Mouse (Mus musculus) Patski (cell line): Measurements from ENCODE around the gene Pdzrn3. TPM values are rescaled to one million over a fixed set of nuclear protein-coding genes. Genes with fewer than 3 reads are reported as not detected.

Source experiments
- ATAC-seq: fragments of 100-300 bp; one replicate; pipeline ENCODE4 v1.8.0; 2021
- CTCF ChIA-PET: fragments of 350-600 bp; sonication (Branson Sonifier 250); formaldehyde crosslinking; loops from one replicate; lab custom pipeline; 2022; ENCODE audit warnings: inconsistent platforms; lab: Charles Lee
- POLR2A ChIA-PET: fragments of 350-600 bp; sonication (Branson Sonifier 250); formaldehyde crosslinking; loops from one replicate; lab custom pipeline; 2022; ENCODE audit warnings: antibody characterized with exemption, inconsistent platforms; lab: Charles Lee
- DNase-seq: peaks from one replicate; pipeline ENCODE4 v3.0.0-alpha.2; 2011; ENCODE audit warnings: low read depth, low spot score
- H3K27me3 ChIP-seq: fragments of 371-371 bp; one replicate; pipeline ENCODE4 v1.5.1; 2021
- CTCF ChIP-seq: fragments of 100-300 bp; IDR thresholded peaks from one replicate; pipeline ENCODE4 v1.5.1; 2021
- in situ Hi-C: fragments of 300-500 bp; cut with MboI; formaldehyde crosslinking; loops from 3 replicates; pipeline ENCODE4 v1.11.1; 2018; ENCODE audit warnings: low pct_unique_long_range_greater_than_20kb, mixed read lengths
- polyA plus RNA-seq: library from polyadenylated mRNA; unstranded; gene quantifications from one replicate; pipeline ENCODE4 v1.2.3, GENCODE M21; 2021

Pdzrn3 gene
- polyA plus RNA-seq, 1 experiment from 2014 or later = 10.1 TPM

DNA sequence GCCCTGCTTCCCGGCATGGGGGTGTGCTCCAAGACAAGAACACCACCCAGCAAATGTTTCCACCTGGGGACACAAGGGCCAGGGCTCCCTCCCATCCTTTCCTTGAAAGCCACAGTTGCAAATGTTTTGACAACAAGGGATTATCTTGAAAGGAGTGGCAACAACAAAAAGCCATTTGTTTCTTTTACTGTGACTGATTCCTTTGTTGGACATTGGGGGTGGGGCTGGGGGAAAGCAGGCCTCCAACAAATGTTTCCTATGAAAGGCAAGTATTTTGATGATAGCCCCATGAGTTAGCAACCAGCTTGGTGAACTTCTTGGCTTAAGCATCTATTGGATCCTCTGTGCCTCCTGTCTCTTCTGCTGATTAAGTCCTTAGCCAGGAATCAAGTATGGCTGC lies 109.4 kb downstream of the Pdzrn3 start:
- ChIA-PET POLR2A (no interaction called here), CTCF (interaction anchor here (3.4 kb wide), 1 partner anchor 266 kb away, joined by 23 read pairs; no protein-coding TSS in a partner anchor)
- in situ Hi-C loops = loop anchor here (5.0 kb wide), 1 partner anchor 264 kb away; no protein-coding TSS in a partner anchor
- TF ChIP-seq CTCF = no peak
- ATAC-seq (no peak), DNase-seq (no peak)
- H3K27me3 ChIP-seq = no peaks in the 10 kb centered on the region

DNA sequence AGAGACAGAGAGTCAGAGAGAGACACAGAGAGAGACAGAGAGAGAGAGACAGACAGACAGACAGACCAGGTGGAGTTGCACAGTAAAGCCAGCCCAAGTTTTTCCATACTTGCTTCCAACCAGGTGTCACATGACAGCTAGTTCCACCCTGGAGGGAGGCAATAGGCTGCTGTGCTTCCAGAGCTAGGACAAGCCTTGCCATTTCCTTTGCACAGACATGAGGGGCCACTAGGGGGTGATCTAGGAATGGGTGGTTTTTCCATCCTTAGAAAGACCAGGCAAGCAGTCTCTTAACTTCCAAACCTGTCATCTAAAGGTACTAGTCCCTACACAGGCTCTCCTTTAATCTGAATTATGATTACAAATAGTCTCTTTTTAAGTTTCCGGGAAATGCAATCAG lies 110.9 kb downstream of the Pdzrn3 start:
- ChIA-PET CTCF (interaction anchor here (0.8 to 3.4 kb wide), 7 partner anchors 24 to 288 kb away, joined by 3 to 23 read pairs (median 3); no protein-coding TSS in a partner anchor), POLR2A (no interaction called here)
- TF ChIP-seq CTCF = peak; percentile 95
- in situ Hi-C loops = loop anchor here (5.0 kb wide), 1 partner anchor 266 kb away; no protein-coding TSS in a partner anchor
- peak; percentile 43 for DNase-seq
- peak; percentile 73 for ATAC-seq
- no peaks in the 10 kb centered on the region for H3K27me3 ChIP-seq

DNA sequence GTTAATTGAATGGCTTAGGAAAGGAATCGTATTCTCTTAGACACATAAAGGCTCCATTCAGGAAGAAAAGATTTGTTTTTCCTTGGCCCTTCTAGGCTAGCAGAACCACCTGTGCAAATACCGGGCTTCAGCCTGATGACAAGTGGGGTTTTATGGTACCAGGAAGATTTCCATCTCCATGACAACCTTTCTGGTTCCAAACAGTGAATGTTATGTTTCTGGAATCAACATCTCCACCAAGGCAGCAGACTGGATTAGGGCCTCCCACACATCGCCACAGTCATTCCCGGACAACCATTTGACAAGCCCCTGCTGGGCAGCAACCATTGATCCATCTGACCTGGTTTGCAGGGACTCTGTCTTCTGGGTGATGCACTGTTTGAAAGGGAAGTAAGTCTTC lies 114.2 kb downstream of the Pdzrn3 start:
- ChIA-PET CTCF (interaction anchor here (1.3 to 1.5 kb wide), 3 partner anchors 37 to 272 kb away, joined by 3 read pairs; no protein-coding TSS in a partner anchor), POLR2A (no interaction called here)
- no peak for ATAC-seq
- DNase-seq = no peak
- H3K27me3 ChIP-seq = no peaks in the 10 kb centered on the region
- TF ChIP-seq CTCF = no peak
- in situ Hi-C loops = loop anchor here (5.0 kb wide), 1 partner anchor 381 kb away; no protein-coding TSS in a partner anchor

DNA sequence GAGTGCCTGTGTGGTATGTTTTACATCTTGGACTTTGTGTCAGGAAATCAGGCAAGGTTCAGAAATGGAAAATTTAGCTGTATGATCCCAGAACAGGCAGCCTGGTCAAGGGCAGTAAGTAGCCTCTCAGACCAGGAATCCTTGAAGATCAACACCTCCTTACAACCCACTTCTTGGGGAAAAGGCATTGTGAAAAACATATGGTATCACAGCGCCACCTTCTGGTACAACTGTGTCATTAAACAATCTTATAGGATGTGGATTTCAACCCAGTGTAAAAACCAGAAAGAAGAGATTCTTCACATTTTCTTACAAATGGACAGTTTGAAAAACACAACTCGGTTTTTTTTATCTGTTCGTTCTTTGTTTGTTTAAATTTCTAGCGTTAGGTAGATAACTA lies 116.2 kb downstream of the Pdzrn3 start:
- ChIA-PET CTCF (interaction anchor here (0.7 to 4.2 kb wide), 6 partner anchors 10 to 379 kb away, joined by 3 to 17 read pairs (median 5); no protein-coding TSS in a partner anchor), POLR2A (interaction anchor here (0.8 kb wide), 1 partner anchor 96 kb away, joined by 7 read pairs; no protein-coding TSS in a partner anchor)
- TF ChIP-seq CTCF = peak; percentile 64
- DNase-seq (peak; percentile 17), ATAC-seq (no peak)
- in situ Hi-C loops = loop anchor here (5.0 kb wide), 1 partner anchor 379 kb away; no protein-coding TSS in a partner anchor
- H3K27me3 ChIP-seq = no peaks in the 10 kb centered on the region

DNA sequence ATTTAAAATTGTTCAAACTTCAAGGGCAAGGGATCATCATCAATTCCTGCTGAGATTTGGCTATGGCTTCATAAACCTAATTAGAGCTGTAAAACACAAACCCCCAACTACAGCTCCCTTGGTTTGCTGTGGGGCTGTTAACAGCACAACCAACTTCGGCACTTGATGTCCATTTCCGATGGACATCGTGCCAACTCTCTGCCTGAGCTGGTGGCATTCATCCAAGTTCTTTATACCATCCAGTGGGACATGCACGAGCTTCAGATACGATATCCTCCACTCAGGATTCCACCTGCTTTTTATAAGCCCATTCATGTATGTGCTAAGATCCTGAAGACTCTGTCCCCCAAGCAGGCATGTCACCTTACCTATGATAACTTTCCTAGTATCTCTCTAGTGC lies 118.3 kb downstream of the Pdzrn3 start:
- TF ChIP-seq CTCF = no peak
- no peak for ATAC-seq
- in situ Hi-C loops = loop anchor here (5.0 kb wide), 1 partner anchor 37 kb away; no protein-coding TSS in a partner anchor
- no peaks in the 10 kb centered on the region for H3K27me3 ChIP-seq
- POLR2A ChIA-PET = no interaction called here
- DNase-seq = no peak
- CTCF ChIA-PET = interaction anchor here (1.2 to 4.2 kb wide), 2 partner anchors 41 to 377 kb away, joined by 4 to 17 read pairs; no protein-coding TSS in a partner anchor

DNA sequence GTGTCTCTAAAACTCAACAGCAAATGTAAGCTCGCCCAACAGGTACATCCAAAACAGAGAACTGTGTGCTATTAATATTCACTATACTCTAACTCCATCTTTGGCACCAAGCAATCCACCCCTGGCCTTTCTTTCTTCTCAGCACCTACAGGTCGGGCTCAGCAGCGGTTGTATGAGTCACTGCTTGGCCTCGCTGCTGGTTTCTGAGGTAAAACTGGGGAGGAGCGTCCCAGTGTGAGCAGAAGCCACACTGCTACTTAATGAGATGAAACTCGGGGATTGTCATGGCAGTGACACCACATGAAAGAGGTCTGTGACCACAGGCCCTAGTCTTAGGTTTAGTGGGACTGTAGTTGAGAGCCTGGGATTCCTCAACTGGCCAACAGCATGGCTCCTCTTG lies 120.3 kb downstream of the Pdzrn3 start:
- ATAC-seq = peak; percentile 83
- DNase-seq = peak; percentile 62
- TF ChIP-seq CTCF = no peak
- ChIA-PET POLR2A (no interaction called here), CTCF (interaction anchor here (0.6 kb wide), 1 partner anchor 60 kb away, joined by 3 read pairs; no protein-coding TSS in a partner anchor)
- in situ Hi-C loops = loop anchor here (5.0 kb wide), 1 partner anchor 35 kb away; no protein-coding TSS in a partner anchor
- H3K27me3 ChIP-seq = no peaks in the 10 kb centered on the region

DNA sequence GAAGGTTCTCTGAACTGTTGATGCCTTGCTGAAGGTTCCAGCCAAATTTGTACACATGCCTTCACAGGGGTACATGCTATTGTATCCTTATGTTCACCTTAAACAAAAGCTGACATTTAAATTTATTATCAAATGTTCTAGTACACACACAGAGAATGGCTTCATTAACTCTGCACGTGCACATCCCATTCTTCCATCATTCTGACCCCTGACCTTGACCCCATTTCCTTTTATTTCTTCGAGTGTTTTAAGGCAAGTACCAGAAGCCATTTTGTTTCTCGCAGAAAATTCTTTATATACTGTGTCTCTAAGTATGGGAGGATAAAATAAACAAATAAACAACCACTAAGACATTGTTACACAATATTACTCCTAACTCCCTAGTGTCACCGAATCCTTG lies 123.0 kb downstream of the Pdzrn3 start:
- DNase-seq (no peak), ATAC-seq (no peak)
- in situ Hi-C loops = loop anchor here (5.0 kb wide), 1 partner anchor 32 kb away; no protein-coding TSS in a partner anchor
- CTCF ChIA-PET = interaction anchor here (1.0 kb wide), 1 partner anchor 21 kb away, joined by 3 read pairs; no protein-coding TSS in a partner anchor
- no peaks in the 10 kb centered on the region for H3K27me3 ChIP-seq
- POLR2A ChIA-PET = no interaction called here
- no peak for TF ChIP-seq CTCF

DNA sequence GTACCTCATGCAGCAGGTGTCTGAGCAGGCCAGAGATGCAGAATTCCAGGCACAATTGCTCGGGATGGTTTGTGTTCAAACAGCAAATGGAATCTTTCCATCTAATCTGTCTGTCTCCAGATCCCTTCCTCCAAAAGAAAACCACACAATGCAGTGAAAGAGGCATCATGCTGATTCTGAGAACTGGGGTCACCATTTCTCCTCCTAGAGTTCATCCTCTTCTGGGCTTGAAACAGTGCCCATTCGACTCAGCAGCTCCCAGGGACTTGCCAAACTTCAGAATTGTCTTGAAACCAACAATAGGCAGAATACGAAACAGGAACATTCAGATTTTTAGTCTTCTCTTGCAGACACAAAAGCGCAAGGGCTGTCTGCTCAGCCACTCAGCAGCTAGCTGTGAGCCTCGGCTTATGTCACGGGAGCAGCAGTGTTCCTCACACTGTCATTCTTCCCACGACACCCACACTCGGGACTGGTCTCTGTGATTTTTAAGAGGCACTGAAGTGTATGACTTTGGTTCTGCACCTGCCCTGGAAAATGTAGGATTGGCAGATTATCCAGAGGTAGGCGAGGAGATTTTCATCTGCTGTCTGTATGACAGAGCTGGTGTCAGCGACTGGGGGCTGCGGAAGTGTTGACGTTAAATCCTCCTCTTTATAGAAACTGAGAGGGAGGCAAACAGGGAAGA lies 125.6 kb downstream of the Pdzrn3 start:
- CTCF ChIA-PET = interaction anchor here (1.4 kb wide), 1 partner anchor 57 kb away, joined by 3 read pairs; no protein-coding TSS in a partner anchor
- no peaks in the 10 kb centered on the region for H3K27me3 ChIP-seq
- ATAC-seq = no peak
- TF ChIP-seq CTCF = no peak
- in situ Hi-C loops = no loop called here
- DNase-seq = no peak
- POLR2A ChIA-PET = interaction anchor here (0.5 kb wide), 1 partner anchor 364 kb away, joined by 4 read pairs; no protein-coding TSS in a partner anchor

DNA sequence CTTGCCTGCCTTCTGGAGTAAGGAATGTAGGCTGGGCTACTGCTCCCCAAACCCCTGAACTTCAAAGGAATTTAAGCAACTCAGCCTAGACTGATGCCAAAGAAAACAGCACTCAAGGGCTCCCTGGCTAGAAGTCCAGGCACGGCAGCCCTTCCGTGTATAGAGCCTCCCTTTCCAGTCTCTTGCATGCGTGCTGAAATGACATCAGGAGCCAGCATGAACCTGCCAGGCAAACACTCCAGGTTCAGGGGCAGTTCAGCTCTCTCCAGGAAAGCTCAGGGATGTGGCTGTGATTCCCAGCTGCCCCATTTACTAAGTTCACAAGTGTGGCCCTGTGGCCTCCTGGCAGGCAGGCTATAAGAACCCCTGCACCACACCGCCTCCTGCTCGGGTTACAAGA lies 126.5 kb downstream of the Pdzrn3 start:
- POLR2A ChIA-PET = no interaction called here
- DNase-seq = peak; percentile 38
- TF ChIP-seq CTCF = no peak

DNA sequence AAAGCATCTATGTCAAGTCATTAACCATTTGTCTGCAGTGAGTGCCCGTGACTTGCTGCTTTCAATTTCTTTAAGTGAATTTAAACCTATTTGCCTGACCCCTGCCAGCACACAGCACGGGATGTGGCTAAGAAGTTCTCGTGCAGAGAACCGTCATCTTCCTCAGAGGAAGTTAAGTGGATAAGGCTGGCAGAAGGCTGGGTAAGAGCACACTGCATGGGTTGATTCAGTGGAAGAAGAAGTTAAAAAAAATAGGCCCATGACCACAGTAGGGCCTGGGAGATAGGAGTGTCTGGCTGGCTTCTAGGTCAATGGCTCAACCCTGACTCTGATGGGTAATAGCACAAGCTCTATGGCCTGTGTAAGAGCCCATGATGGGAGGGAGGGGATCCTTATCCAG lies 131.6 kb downstream of the Pdzrn3 start:
- CTCF ChIA-PET = interaction anchor here (0.7 to 1.7 kb wide), 3 partner anchors 8 to 47 kb away, joined by 3 to 6 read pairs (median 4); no protein-coding TSS in a partner anchor

More for the DNA sequence above, 126.5 kb downstream of the Pdzrn3 start:
- in situ Hi-C loops = no loop called here
- H3K27me3 ChIP-seq = no peaks in the 10 kb centered on the region
- CTCF ChIA-PET = interaction anchor here (1.4 to 1.9 kb wide), 3 partner anchors 10 to 58 kb away, joined by 3 to 6 read pairs (median 5); no protein-coding TSS in a partner anchor
- peak; percentile 77 for ATAC-seq

More for the DNA sequence above, 131.6 kb downstream of the Pdzrn3 start:
- in situ Hi-C loops = no loop called here
- no peak for ATAC-seq
- POLR2A ChIA-PET = no interaction called here
- no peaks in the 10 kb centered on the region for H3K27me3 ChIP-seq
- no peak for DNase-seq
- no peak for TF ChIP-seq CTCF
